Mouse (Mus musculus) urinary bladder, postnatal 14 days (tissue): ENCODE measurements around the gene Triap1.
"Not testable (repeated sequence)": the region's sequence is repeated elsewhere in the genome, so short reads cannot be mapped to it uniquely, and the experiment has no call there.

Experiments
- DNase-seq: peaks from one replicate; pipeline ENCODE4 v3.0.0; 2021; ENCODE audit warnings: low spot score

Gene Triap1

GRCm38 (mm10) chr5:115340577-115341313 lies at the start of gene Triap1, which contains the start of gene Gatc:
Gene Triap1, plus strand, starts transcription at chr5:115341225.
Gene Gatc, minus strand, starts transcription at chr5:115341178.
- DNase-seq = peak; percentile 89

- DNase-seq = no peak
Observed at GRCm38 (mm10) chr5:115294173-115294572, 46.9 kb upstream of the Triap1 start.

DNA sequence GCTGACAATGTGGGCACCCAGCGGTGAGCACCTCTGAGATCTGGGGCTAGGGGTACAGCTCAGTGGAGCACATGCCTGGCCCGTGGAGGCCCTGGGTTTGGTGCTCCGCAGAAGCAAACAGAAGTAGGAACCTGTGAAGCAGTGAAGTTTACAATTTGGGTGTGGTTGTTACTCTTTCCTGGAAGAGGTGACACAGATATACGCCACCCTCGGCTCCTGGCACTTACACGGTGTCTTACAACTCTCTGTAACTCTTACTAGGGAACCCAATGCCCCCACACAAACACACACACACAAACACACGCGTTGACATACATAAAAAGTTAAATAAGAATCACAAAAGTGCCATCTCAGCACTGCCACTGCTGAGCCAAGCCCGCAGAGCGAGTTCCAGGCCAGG lies 44.7 kb upstream of the Triap1 start:
- DNase-seq = no peak

DNA sequence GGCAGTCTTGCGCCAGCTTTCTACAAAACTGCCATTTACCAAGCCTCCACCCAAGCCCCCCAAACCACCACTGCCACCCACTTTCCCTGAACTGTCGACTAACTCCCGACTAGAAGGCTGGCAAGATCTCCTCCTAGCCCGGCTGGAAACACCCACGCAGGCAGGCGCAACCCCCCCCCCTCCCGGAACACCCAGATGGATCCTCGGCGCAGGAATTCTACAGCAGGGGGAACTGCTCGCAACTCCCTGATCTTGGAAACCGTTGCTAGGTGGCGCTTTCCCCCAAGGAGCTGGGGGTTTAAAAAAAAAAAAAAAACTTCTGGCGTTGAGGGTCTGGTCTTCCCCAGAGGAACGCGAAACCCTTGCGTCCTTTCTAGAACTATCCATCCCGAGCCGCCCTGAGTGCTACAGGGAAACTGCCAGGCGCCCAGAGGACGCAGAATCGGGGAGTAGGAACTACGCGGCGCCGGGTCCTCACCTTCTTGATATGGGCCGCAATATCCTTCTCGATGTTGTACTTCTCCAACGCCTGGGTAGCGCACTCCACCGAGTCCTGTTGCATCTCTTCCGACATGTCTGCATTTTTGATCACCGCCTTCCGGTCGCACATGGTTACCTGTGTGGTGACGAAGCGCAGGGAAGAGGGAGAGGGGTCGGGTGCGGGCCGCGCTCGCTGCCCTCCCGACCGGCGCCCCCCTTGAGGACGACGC lies 40.8 kb upstream of the Triap1 start:
- peak; percentile 57 for DNase-seq

GRCm38 (mm10) chr5:115300792-115301614 lies 40.0 kb upstream of the Triap1 start, which contains the start of gene Dynll1:
Gene Dynll1, minus strand, starts transcription at chr5:115300999.
- DNase-seq = peak; percentile 100

- no peak for DNase-seq
Observed at GRCm38 (mm10) chr5:115301615-115302014, 39.4 kb upstream of the Triap1 start.

- DNase-seq = not testable (repeated sequence)
Observed at GRCm38 (mm10) chr5:115302190-115302589, 38.8 kb upstream of the Triap1 start.

- DNase-seq = no peak
Observed at GRCm38 (mm10) chr5:115312354-115312753, 28.7 kb upstream of the Triap1 start.

- DNase-seq = no peak
Observed at GRCm38 (mm10) chr5:115312816-115313667, 28.0 kb upstream of the Triap1 start.

DNA sequence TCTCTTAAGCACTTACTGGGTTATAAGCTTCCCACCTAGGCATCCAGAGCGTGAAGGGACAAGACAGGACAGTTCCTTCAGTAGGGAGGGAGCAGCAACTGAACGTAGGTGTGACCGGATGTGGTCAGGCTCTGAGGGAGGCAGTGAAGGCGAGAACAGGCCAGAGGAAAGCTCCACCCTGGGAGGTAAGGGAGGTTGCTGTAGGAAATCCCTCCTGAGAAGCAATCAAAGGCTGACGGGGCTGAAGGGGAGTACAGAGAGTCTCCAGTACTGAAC lies 27.4 kb upstream of the Triap1 start:
- no peak for DNase-seq

DNA sequence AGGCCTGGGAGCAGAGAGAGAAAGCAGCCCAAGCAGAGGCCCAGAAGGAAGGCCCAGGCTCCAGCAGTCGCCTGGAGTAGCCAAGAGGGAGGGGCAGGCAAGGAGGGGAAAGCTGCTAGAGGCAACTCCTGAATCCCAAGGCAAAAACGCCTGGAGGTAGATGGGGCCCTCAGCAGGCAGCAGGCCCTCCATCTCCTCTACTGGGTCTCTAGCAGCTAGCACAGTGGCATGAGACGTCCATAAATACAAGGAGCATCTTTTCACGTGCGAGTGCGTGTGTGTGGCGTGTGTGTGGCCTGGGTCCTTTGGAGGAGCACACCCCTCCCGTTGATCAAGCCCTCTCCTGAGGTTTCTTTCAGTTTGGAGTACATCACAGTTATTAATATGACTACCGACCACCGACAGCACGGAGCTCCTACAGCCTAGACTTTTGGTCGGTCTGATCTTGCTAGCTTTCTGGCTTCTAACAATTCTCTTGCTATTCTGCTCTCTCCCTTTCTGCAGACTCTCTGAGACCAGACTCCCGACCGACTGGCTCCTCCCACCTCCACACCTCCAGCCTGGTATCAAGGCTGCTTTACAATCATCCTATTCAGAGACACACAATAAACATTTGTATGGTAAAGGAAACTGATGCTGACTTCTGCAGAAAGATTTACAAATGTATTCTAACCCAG lies 23.9 kb upstream of the Triap1 start:
- no peak for DNase-seq

DNA sequence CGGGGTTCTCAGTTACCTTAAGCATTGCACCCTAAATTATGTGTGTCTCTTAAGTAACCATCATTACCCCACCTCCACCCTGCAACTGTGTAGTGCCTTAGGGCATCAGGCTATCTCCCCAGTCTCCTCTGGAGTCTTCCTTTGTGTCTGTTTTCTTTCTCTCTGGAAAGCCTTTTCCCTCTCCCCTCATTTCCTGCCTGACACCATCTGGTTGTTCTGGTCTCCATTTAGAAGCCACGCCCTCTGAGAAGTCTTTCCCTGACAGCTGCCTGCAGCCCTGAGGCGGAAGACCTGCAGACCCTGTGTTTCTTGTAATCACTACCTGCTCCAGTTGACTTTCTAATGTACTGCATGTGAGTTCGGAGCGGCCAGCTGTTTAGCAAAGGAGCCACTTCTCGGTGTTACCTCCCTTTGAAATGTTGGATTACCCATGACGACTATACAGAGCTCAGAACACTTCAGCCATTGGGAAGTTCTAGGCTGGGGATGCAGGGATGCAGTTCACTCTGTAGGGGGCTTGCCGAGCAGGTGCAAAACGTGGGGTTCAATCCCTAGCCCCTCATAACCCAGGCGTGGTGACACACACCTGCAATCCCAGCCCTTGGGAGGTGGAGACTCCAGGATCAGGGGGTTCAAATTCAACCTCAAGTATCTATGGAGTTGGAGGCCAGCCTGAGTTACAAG lies 23.2 kb upstream of the Triap1 start:
- DNase-seq = no peak

DNA sequence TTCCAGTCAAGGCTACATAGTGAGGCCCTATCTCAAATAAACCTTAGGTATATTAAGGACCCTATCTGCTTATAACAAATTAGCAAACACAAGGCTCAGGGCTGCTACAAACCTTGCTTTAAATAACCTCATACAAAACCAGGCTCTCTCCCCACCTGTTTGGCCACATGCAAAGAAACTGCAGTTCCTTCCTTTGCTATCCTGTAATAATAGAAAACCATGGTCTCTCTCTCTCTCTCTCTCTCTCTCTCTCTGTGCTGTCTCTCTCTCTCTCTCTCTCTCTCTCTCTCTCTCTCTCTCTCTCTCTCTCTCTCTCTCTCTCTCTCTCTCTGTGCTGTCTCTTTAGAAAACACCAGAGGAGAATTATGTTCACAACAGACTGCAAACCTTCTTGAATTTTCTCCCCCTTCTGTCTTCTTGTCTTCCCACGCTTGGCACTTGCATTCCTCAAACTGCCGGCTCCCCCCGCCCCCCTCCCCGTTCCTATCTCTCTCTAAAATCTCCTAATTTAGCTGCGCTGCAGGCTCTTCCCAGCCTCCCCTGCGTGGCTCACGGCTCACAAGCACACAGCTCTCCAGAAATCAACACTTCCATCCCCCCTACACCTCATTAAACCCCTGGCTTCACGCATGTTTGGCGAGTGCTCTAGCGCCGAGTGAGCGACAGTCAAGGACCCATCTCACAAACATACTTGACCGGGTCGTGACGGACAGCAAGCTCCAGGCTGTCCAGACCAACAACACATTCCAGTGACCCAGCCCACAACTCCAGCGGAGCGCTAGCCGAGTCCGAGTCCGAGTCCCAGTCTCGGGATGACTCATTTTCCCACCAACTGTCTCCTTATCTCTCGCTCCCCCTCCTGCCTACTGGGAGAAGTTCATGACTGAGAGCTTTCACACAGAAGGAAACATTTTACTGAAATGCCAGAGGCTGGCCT lies 21.8 kb upstream of the Triap1 start:
- DNase-seq = peak; percentile 80

DNA sequence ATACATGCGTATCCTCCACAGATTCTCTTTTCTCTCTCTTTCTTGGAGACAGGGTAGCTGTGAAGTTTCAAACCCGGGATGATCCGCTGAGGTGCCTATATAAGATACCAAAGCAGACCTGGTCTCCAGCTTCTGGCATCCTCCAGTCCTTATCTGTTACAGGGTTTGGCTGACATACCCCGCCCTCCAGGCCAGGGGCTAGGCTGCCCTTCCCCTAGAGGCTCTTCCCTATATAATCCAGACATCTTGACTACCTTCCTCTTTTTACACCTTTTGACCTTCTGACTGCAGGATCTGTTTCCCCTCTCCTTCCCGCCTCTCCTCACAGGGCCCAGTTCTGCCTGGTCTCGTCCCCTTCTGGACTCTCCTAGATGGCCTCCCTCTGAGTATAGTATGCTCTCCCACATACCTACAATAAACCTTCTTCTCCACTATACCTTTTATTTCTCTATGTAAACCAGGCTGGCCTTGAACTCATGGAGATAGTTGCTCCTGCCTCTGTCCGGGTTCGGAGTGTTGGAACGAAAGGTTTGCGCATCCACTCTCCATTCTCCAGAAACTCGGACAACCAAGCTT lies 14.7 kb upstream of the Triap1 start:
- no peak for DNase-seq

- DNase-seq = peak; percentile 97
Observed at GRCm38 (mm10) chr5:115326875-115327609, 14.0 kb upstream of the Triap1 start, which contains the start of gene Srsf9. Gene Srsf9, plus strand, starts transcription at chr5:115327177.

- DNase-seq = no peak
Observed at GRCm38 (mm10) chr5:115327610-115328548, 13.1 kb upstream of the Triap1 start.

DNA sequence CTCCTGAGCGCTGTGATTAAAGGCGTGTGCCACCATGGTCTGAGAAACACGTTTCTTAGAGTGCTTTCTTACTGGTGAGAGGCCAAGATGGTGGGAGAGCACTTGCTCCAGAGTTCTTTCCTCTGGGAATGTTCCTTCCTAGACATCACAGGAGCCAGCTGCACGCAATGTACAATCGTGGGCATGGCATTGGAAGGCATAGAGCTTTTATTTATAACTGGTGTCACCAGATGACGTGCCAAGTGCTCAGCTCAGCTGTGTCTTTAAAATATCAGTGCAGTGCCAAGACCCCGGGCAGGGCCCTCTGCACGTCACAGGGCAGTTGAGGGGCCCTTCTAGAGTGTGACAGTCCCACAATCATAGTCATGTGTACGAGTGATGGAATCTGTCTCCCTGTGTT lies 10.1 kb upstream of the Triap1 start:
- DNase-seq = no peak
